Mouse (Mus musculus) T-cell, adult 66 days (primary cell): ENCODE results near the gene Olfr270. TPM values are rescaled to one million over a fixed set of nuclear protein-coding genes. Genes with fewer than 3 reads are reported as not detected.

Source experiments
- total RNA-seq, 2 experiments: library from RNA; stranded (reverse); gene quantifications; 3 replicates in 1 of 2; 4 replicates in 1 of 2; pipeline ENCODE4 v1.2.4; 2023

The Olfr270 gene
- total RNA-seq = not detected

DNA sequence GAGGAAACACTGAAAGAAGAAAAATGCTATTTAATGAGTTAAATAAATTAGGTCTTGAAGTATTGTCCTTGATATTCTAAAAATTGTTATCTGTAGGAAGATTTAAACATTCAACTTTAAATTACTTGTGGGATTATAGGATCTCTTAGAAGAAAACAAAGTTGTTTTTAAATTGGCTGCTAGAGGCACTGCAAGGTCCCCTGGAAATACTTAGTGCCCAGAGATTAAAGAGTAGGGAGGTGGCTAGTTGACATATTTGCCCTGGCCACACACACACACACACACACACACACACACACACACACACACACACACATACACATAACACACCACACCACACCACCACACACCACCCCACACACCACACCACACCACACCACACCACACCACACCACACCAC is at the start of gene Olfr270:
Gene Olfr270 (plus strand): TSS at position 301 of the 400 bp plus-strand sequence.

DNA sequence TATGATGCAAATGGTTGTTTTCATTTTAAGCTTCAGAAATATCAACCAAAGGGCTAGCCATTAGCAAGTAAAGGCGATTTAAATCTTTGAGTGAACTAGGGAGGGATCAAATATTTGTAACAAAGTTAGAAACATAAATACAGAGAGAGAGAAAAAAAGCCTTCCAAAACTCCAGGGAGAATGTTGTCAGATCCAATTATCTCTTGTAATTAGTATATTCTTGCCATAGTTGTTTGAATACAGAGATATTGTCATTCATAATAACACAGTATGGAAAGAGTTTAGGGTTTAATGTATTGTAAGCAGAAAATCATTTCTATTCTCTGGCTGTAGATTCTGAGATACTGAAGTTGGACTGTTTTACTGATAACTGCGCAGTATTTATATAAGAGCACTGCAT is 45.3 kb upstream of the Olfr270 start, which contains the start of gene Olfr272:
Gene Olfr272 (minus strand): TSS at position 101 of the 400 bp plus-strand sequence.

DNA sequence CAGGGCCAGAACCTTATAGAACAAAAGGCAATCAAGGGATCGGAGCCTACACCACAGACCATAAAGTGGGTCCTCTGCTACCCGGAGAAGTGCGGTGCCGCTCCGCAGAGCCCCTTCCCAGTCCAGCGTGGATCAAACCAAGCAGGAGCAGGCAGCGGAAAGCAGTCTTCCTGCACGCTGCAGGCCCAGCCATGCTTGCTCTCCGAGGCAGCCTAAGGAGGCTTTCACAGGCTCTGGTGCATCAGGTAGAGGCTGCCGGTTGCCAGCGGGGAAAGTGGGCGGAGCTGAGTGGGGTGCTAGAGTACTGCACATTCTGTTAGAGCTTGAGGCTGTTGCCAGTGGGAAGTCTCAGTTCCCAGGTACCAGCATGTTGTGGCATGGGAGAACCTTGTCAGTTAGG is 24.9 kb downstream of the Olfr270 start, which contains the start of gene Nipsnap3a:
Gene Nipsnap3a (plus strand): TSS at position 25 of the 400 bp plus-strand sequence.

DNA sequence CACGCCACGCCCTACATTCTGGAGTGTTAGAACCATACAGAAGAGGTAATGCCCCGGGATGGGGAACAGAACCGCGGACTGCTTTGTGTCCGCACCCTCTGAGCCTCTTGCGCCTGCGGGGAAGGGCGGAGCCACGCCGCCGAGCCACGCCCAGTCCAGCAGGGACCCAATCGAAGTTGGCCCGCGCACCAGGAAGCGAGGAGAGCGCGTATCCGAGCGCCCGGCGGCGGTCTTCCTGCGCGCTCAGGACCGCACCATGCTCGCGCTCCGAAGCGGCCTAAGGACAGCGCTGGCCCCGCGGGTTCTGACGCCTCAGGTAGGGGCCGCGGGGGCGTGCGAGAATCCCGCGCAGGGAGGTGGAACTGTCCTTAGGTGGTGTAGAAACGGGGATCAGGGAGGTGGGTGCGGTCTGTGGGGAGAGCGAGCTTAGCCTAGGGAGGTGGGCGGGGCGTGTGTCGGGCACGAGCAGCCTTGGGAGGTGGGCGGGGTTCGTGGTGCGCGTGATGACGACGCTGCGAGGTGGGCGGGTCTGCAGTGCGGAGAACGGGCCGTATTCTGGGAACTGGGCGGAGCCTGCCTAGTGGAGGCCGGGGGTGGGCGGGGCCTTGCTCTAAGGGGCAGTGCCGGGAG is 47.5 kb downstream of the Olfr270 start, which contains the start of gene Nipsnap3b:
Gene Nipsnap3b (plus strand): TSS at position 149 of the 630 bp plus-strand sequence.

Other genes starting within 250 kb of the Olfr270 start
- gene Olfr275, start 149.9 kb upstream of the Olfr270 start, total RNA-seq = not detected
- not detected for gene Olfr273, start 105.3 kb upstream of the Olfr270 start, total RNA-seq
- not detected for gene Olfr272, start 45.4 kb upstream of the Olfr270 start, total RNA-seq
- gene Nipsnap3a, start 24.7 kb downstream of the Olfr270 start, total RNA-seq = not detected
- gene Nipsnap3b, start 47.3 kb downstream of the Olfr270 start, total RNA-seq = 10 to 100 TPM; 29.7 to 42.4 TPM
- 10 to 100 TPM; 13.0 to 15.0 TPM for gene Abca1, start 195.3 kb downstream of the Olfr270 start, total RNA-seq